Mouse (Mus musculus) liver, postnatal 0 days (tissue): ENCODE measurements at regions not wholly inside any gene's neighbourhood (a gene's known extent, or its start where the extent isn't known, plus 50 kb on each side); places are given as distances from the start of the nearest gene placed in this dataset.
A peak's percentile ranks its signal among the peaks of the same experiment; 100 is the strongest.

ENCODE experiments used
- ATAC-seq: fragments of 200-750 bp; cut with Nextera tagmentation; 2 replicates; pipeline ENCODE4 v1.8.0; 2017; ENCODE audit warnings: mild to moderate bottlenecking, moderate library complexity
- DNase-seq: peaks from one replicate; pipeline ENCODE4 v3.0.0-alpha.2; 2016
- H3K27ac ChIP-seq: fragments of 300-500 bp; sonication (generic); 2 replicates; pipeline ENCODE4 v1.5.1; 2014; ENCODE audit warnings: antibody characterized with exemption, moderate library complexity, mild to moderate bottlenecking, low read depth
- H3K27me3 ChIP-seq: fragments of 300-500 bp; sonication (generic); 2 replicates; pipeline ENCODE4 v1.6.1; 2014; ENCODE audit warnings: low read length, control low read depth, mixed read lengths; ENCODE audit not compliant: insufficient read depth
- H3K36me3 ChIP-seq: fragments of 300-500 bp; sonication (generic); replicated peaks from 2 replicates; pipeline ENCODE4 v1.6.1; 2014; ENCODE audit warnings: mild to moderate bottlenecking, control low read depth, low read length, moderate library complexity, mixed read lengths; ENCODE audit not compliant: insufficient read depth
- H3K4me1 ChIP-seq: fragments of 300-500 bp; sonication (generic); 2 replicates; pipeline ENCODE4 v1.6.1; 2014; ENCODE audit warnings: antibody characterized with exemption, mild to moderate bottlenecking, control low read depth; ENCODE audit not compliant: insufficient read depth
- H3K4me2 ChIP-seq: fragments of 300-500 bp; sonication (generic); 2 replicates; pipeline ENCODE4 v1.6.1; 2014; ENCODE audit warnings: low read depth, mild to moderate bottlenecking, low read length, moderate library complexity, mixed read lengths
- H3K4me3 ChIP-seq: fragments of 300-500 bp; sonication (generic); 2 replicates; pipeline ENCODE4 v1.5.1; 2014; ENCODE audit warnings: low read depth, low read length
- H3K9ac ChIP-seq: fragments of 300-500 bp; sonication (generic); replicated peaks from 2 replicates; pipeline ENCODE4 v1.6.1; 2014; ENCODE audit warnings: mild to moderate bottlenecking, moderate library complexity
- H3K9me3 ChIP-seq: fragments of 300-500 bp; sonication (generic); 2 replicates; pipeline ENCODE4 v1.6.1; 2016; ENCODE audit warnings: mild to moderate bottlenecking, control low read depth, low read length, mixed read lengths
- CTCF ChIP-seq: sonication (generic); IDR thresholded peaks from 2 replicates; pipeline ENCODE4 v1.5.1; 2016; ENCODE audit warnings: antibody characterized with exemption, low read depth
- EP300 ChIP-seq: IDR thresholded peaks from 2 replicates; pipeline ENCODE4 v1.6.1; 2016; ENCODE audit warnings: antibody characterized with exemption, low read depth, mild to moderate bottlenecking
- WGBS: fragments of 180-500 bp; shearing (Covaris S2); extraction: QIAGEN DNeasy Blood & Tissue Kit; methylation state at CpG from one replicate; pipeline ENCODE4 v1.1.7; 2014; ENCODE audit not compliant: insufficient replicate concordance; 5-methylcytosine and 5-hydroxymethylcytosine counted together

- Histone ChIP-seq H3K27ac (no peak overlapping the region), H3K9me3 (no peaks in the 10 kb centered on the region), H3K27me3 (no peaks in the 10 kb centered on the region), H3K4me1 (no peaks in the 10 kb centered on the region), H3K4me2 (no peak overlapping the region), H3K36me3 (no peaks in the 10 kb centered on the region), H3K4me3 (no peak overlapping the region), H3K9ac (no peak overlapping the region)
- 73% methylated on average over 10 of the region's 10 CpGs for WGBS
- DNase-seq = no peak
- TF ChIP-seq CTCF = no peak
- TF ChIP-seq EP300 = no peak
- ATAC-seq = no peak
Measured at GRCm38 (mm10) chr11:25314645-25315044, 895.9 kb downstream of the 5730522E02Rik start.

DNA sequence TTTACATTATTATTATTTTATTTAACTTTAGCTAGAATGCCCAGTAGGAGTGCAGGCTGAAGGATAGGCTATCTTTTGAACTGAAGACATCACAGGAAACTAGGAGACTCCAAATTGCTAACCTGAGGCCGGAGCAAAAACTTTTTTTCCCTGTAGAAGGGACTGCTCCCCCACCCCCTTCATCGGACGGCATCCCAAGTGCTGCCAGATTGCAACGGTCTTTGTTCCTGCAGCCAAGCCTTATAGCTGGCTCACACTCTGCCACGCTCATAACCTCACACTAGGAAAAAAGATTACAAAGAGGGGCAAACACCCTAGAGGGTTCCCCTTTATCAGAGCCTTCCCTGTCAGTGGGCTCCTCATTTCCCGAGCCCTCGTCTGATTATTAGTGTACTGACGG, 896.7 kb downstream of the 5730522E02Rik start:
- no peaks in the 10 kb centered on the region for H3K27me3 ChIP-seq
- H3K27ac ChIP-seq = no peak overlapping the region
- TF ChIP-seq EP300 (no peak), CTCF (no peak)
- DNase-seq (no peak), ATAC-seq (no peak)
- H3K4me3 ChIP-seq = no peak overlapping the region
- no peaks in the 10 kb centered on the region for H3K36me3 ChIP-seq
- no peak overlapping the region for H3K4me2 ChIP-seq
- H3K9ac ChIP-seq = no peak overlapping the region
- 60% methylated on average over 8 of the region's 8 CpGs for WGBS
- no peaks in the 10 kb centered on the region for H3K4me1 ChIP-seq
- H3K9me3 ChIP-seq = no peaks in the 10 kb centered on the region

DNA sequence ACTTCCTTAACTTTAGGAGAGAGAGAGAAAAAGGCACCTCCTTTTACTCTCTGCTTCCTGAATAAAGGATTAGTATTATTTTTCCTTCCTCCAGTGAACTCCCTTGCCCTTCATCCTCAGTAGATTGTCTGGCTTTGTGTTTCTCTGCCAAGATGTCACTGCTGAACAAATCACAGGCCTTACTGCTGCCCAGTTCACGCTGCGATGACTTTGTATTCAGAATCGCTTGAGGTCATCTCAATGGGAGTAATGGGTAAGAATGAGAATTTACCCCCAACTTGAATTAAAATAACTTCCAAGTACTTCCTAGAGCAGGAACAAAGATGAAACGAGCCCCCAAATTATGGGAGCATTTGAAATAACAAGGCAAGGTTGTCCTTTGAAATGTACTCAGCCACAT, 897.3 kb downstream of the 5730522E02Rik start:
- no peaks in the 10 kb centered on the region for H3K9me3 ChIP-seq
- H3K4me2 ChIP-seq = no peak overlapping the region
- TF ChIP-seq EP300 (no peak), CTCF (no peak)
- H3K27ac ChIP-seq = no peak overlapping the region
- no peaks in the 10 kb centered on the region for H3K4me1 ChIP-seq
- DNase-seq = no peak
- ATAC-seq = no peak
- H3K9ac ChIP-seq = no peak overlapping the region
- H3K4me3 ChIP-seq = no peak overlapping the region
- H3K36me3 ChIP-seq = no peaks in the 10 kb centered on the region
- no peaks in the 10 kb centered on the region for H3K27me3 ChIP-seq
- WGBS = 64% methylated on average over 4 of the region's 4 CpGs

GRCm38 (mm10) chr11:25310754-25311153, 899.8 kb downstream of the 5730522E02Rik start:
- Histone ChIP-seq H3K4me1 (no peaks in the 10 kb centered on the region), H3K27me3 (no peaks in the 10 kb centered on the region), H3K9ac (no peak overlapping the region), H3K36me3 (no peaks in the 10 kb centered on the region), H3K9me3 (no peaks in the 10 kb centered on the region), H3K4me3 (no peak overlapping the region), H3K27ac (no peak overlapping the region), H3K4me2 (no peak overlapping the region)
- no peak for DNase-seq
- TF ChIP-seq CTCF (no peak), EP300 (no peak)
- 41% methylated on average over 3 of the region's 3 CpGs for WGBS
- no peak for ATAC-seq

GRCm38 (mm10) chr11:25301130-25301529, 909.4 kb downstream of the 5730522E02Rik start:
- 14% methylated on average over 9 of the region's 9 CpGs for WGBS
- Histone ChIP-seq H3K4me3 (no peak overlapping the region), H3K27me3 (no peaks in the 10 kb centered on the region), H3K9me3 (no peaks in the 10 kb centered on the region), H3K9ac (no peak overlapping the region), H3K4me1 (no peaks in the 10 kb centered on the region), H3K4me2 (no peak overlapping the region), H3K36me3 (no peaks in the 10 kb centered on the region), H3K27ac (no peak overlapping the region)
- peak; percentile 65 for DNase-seq
- ATAC-seq = no peak
- peak; percentile 78 for TF ChIP-seq CTCF
- no peak for TF ChIP-seq EP300

- no peak overlapping the region for H3K4me3 ChIP-seq
- H3K9ac ChIP-seq = no peak overlapping the region
- peak overlapping the region; percentile 41; the same call in 1 of the 2 replicates for H3K4me2 ChIP-seq
- H3K27ac ChIP-seq = no peak overlapping the region
- H3K36me3 ChIP-seq = no peaks in the 10 kb centered on the region
- H3K4me1 ChIP-seq = no peaks in the 10 kb centered on the region
- no peak for ATAC-seq
- TF ChIP-seq EP300 = no peak
- no peak for TF ChIP-seq CTCF
- WGBS = 37% methylated on average over 13 of the region's 13 CpGs
- DNase-seq = no peak
- no peaks in the 10 kb centered on the region for H3K9me3 ChIP-seq
- no peaks in the 10 kb centered on the region for H3K27me3 ChIP-seq
Measured at GRCm38 (mm10) chr11:25288346-25288745, 922.2 kb downstream of the 5730522E02Rik start.
